Mouse (Mus musculus) C2C12 (cell line): ENCODE data around the gene Maff.

Source experiments
- MYOD1 ChIP-seq: IDR thresholded peaks from one replicate; pipeline ENCODE4 v1.6.1; 2011; ENCODE audit warnings: low read depth; ENCODE audit not compliant: control insufficient read depth, insufficient read length
- USF1 ChIP-seq: IDR thresholded peaks from one replicate; pipeline ENCODE4 v1.6.1; 2011; ENCODE audit warnings: low read depth, mild to moderate bottlenecking, control low read depth, moderate library complexity

- TF ChIP-seq MYOD1 (no peak), USF1 (no peak)
These were observed 3.6 kb upstream of the Maff start for GRCm38 (mm10) chr15:79342641-79343337.
